Mouse (Mus musculus) liver, adult 2 months (tissue): ENCODE measurements around the gene Tbc1d30.

Source experiments
- CTCF ChIP-seq: fragments of 200-500 bp; IDR thresholded peaks from 2 replicates; pipeline ENCODE4 v1.5.1; 2011; ENCODE audit warnings: low read depth, low read length, control low read depth
- POLR2A ChIP-seq: fragments of 200-500 bp; IDR thresholded peaks from 2 replicates; pipeline ENCODE4 v1.6.1; 2011; ENCODE audit warnings: low read length, control low read depth; ENCODE audit not compliant: insufficient read depth; ENCODE audit errors: extremely low read depth

- TF ChIP-seq POLR2A = no peak
- TF ChIP-seq CTCF = no peak
Measured at GRCm38 (mm10) chr10:121386347-121386746, 35.3 kb upstream of the Tbc1d30 start.
